Mouse (Mus musculus) forebrain, embryonic 16.5 days (tissue): ENCODE data around the gene Olfr456. TPM values are rescaled to one million over a fixed set of nuclear protein-coding genes. Genes with fewer than 3 reads are reported as not detected.
"Not testable (repeated sequence)": the region's sequence is repeated elsewhere in the genome, so short reads cannot be mapped to it uniquely, and the experiment has no call there.

Experiments used
- ATAC-seq: fragments of 200-750 bp; cut with Nextera tagmentation; 2 replicates; pipeline ENCODE4 v1.8.0; 2017; ENCODE audit warnings: mild to moderate bottlenecking, moderate library complexity
- H3K27ac ChIP-seq: fragments of 300-500 bp; sonication (generic); 2 replicates; pipeline ENCODE4 v1.5.1; 2014; ENCODE audit warnings: low read length, control low read depth
- H3K27me3 ChIP-seq: fragments of 300-500 bp; sonication (generic); replicated peaks from 2 replicates; pipeline ENCODE4 v1.6.1; 2014; ENCODE audit warnings: low read length; ENCODE audit not compliant: control insufficient read depth, insufficient read depth
- H3K36me3 ChIP-seq: fragments of 300-500 bp; sonication (generic); 2 replicates; pipeline ENCODE4 v1.6.1; 2014; ENCODE audit not compliant: control insufficient read depth, insufficient read depth
- H3K4me1 ChIP-seq: fragments of 300-500 bp; sonication (generic); replicated peaks from 2 replicates; pipeline ENCODE4 v1.6.1; 2014; ENCODE audit warnings: low read length; ENCODE audit not compliant: control insufficient read depth, insufficient read depth
- H3K4me2 ChIP-seq: fragments of 300-500 bp; sonication (generic); 2 replicates; pipeline ENCODE4 v1.6.1; 2014; ENCODE audit warnings: mild to moderate bottlenecking, low read length, control low read depth
- H3K4me3 ChIP-seq: fragments of 300-500 bp; sonication (generic); replicated peaks from 2 replicates; pipeline ENCODE4 v1.5.1; 2014; ENCODE audit warnings: mild to moderate bottlenecking, low read length, control low read depth
- H3K9ac ChIP-seq: fragments of 300-500 bp; sonication (generic); replicated peaks from 2 replicates; pipeline ENCODE4 v1.6.1; 2014; ENCODE audit warnings: low read depth, low read length, control low read depth
- H3K9me3 ChIP-seq: fragments of 300-500 bp; sonication (generic); 2 replicates; pipeline ENCODE4 v1.6.1; 2016; ENCODE audit warnings: low read length; ENCODE audit not compliant: control insufficient read depth
- WGBS: fragments of 180-500 bp; shearing (Covaris S2); extraction: QIAGEN DNeasy Blood & Tissue Kit; methylation state at CpG from one replicate; pipeline ENCODE4 v1.1.7; 2014; 5-methylcytosine and 5-hydroxymethylcytosine counted together
- polyA plus RNA-seq: library from polyadenylated mRNA; unstranded; fragments of >200 nt; fragmentation: Nextera tagmentation; extraction: Ambion mirVana; gene quantifications from 2 replicates; pipeline ENCODE4 v1.2.1, GENCODE M21; 2015

Gene Olfr456
- polyA plus RNA-seq: not detected in 2 replicates

DNA sequence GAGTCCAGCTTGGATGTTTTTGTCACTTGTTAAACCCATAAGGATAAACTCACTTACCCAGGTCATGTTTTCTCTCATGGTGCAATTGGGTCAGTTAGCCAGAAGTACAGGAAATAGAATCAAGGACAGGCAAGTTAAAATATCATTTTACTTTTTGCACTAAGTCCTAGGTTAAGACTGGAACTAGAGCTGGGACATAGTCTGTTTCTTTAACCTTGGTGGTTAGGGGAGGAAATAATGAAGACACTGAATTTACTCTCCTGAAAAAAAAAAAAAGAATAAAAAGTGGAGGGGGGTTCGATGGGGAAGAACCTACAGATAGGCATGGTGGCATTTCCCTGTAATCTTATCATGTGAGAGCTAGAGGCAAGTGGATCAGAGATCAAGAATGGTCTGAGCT is at the start of gene Olfr456:
Gene Olfr456 (minus strand): TSS at position 101 of the 400 bp plus-strand sequence.
- no peaks in the 10 kb centered on the region for H3K4me1 ChIP-seq
- no peak within 1 kb of the TSS for H3K9ac ChIP-seq
- no peaks in the 10 kb centered on the region for H3K27me3 ChIP-seq
- no peaks in the 10 kb centered on the region for H3K36me3 ChIP-seq
- H3K4me2 ChIP-seq: no peak within 1 kb of the TSS
- 95% methylated on average over 1 of the region's 1 CpGs for WGBS
- no peak within 1 kb of the TSS for H3K4me3 ChIP-seq
- H3K9me3 ChIP-seq: no peaks in the 10 kb centered on the region
- H3K27ac ChIP-seq: no peak within 1 kb of the TSS
- no peak for ATAC-seq

GRCm38 (mm10) chr6:42513461-42513860 is 26.4 kb upstream of the Olfr456 start:
- H3K4me1 ChIP-seq: no peaks in the 10 kb centered on the region
- no peak overlapping the region for H3K4me2 ChIP-seq
- no peaks in the 10 kb centered on the region for H3K9me3 ChIP-seq
- no peak overlapping the region for H3K9ac ChIP-seq
- H3K4me3 ChIP-seq: no peak overlapping the region
- ATAC-seq: no peak
- no peak overlapping the region for H3K27ac ChIP-seq
- 95% methylated on average over 1 of the region's 1 CpGs for WGBS
- H3K36me3 ChIP-seq: no peaks in the 10 kb centered on the region
- H3K27me3 ChIP-seq: no peaks in the 10 kb centered on the region

DNA sequence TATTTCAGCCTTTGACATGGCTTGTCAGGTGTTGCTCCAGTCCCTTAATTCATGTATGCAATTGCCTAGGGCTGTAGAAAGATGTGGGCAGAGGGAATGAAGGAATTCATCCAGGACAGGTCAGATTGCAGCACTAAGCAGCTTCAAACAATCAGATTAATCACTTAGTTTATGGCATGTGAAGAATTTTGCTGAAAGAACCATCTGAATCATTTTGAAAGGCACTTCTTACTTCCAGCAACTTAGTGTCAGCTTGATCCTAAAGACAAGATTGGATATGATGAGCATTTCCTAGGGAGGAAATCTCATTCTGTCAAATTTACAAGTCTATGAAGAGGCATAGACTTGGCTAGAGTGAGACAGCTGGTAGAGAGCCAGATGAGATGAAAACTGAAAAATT is 22.3 kb upstream of the Olfr456 start:
- Histone ChIP-seq H3K27ac (no peak overlapping the region), H3K4me1 (no peaks in the 10 kb centered on the region), H3K9ac (no peak overlapping the region)

GRCm38 (mm10) chr6:42503478-42503877 is 16.5 kb upstream of the Olfr456 start:
- H3K27ac ChIP-seq: no peak overlapping the region
- ATAC-seq: no peak
- no peak overlapping the region for H3K4me3 ChIP-seq
- H3K9ac ChIP-seq: no peak overlapping the region
- no peak overlapping the region for H3K4me2 ChIP-seq
- no peaks in the 10 kb centered on the region for H3K36me3 ChIP-seq
- H3K9me3 ChIP-seq: no peaks in the 10 kb centered on the region
- no peaks in the 10 kb centered on the region for H3K4me1 ChIP-seq
- no peaks in the 10 kb centered on the region for H3K27me3 ChIP-seq
- WGBS: 76% methylated on average over 2 of the region's 2 CpGs

More for the DNA sequence above, 22.3 kb upstream of the Olfr456 start:
- no peak for ATAC-seq
- H3K9me3 ChIP-seq: no peaks in the 10 kb centered on the region
- H3K4me3 ChIP-seq: no peak overlapping the region
- H3K36me3 ChIP-seq: no peaks in the 10 kb centered on the region
- H3K27me3 ChIP-seq: no peaks in the 10 kb centered on the region
- no peak overlapping the region for H3K4me2 ChIP-seq

DNA sequence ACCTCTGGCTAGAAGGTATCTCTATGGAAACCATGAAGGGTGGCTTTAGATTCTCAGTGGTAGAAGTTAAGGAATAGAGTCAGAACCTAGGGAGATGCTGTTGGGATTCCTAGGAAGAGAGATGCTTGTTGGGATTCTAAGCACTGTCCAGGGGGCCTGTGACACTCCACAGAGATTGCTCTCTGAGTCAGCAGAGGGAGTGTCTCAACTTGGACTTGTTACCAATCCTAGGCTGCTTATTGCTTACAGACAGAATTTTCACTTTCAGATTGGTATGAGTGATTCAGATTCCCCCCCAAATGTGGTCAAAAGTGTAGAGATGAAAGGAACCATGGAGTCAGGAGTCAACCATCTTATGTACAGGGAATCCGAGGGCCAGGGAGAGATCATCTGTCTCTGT is 2.7 kb upstream of the Olfr456 start:
- WGBS: 90% methylated on average over 1 of the region's 1 CpGs
- no peak for ATAC-seq
- Histone ChIP-seq H3K27ac (no peak overlapping the region), H3K9ac (no peak overlapping the region), H3K4me2 (no peak overlapping the region), H3K9me3 (no peaks in the 10 kb centered on the region), H3K4me3 (no peak overlapping the region), H3K27me3 (no peaks in the 10 kb centered on the region), H3K4me1 (no peaks in the 10 kb centered on the region), H3K36me3 (no peaks in the 10 kb centered on the region)

DNA sequence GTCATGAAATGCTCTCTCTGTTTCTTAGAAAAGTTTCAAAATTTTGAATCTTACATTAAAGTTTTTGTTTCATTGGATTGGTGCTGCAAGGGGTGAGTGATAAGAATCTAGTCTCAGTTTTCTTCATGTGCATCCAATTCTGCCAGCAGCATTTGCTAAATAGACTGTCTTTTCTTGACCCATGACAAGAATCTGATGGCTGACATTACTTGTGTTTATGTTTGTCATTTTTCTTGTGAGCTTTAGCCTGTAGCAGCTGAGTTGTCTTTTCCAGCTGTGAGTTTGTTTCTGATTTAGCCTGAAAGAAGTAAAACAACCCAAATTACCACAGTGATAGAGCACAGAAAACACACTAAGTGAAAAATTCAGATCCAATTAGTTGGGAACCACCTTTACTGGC is 2.4 kb downstream of the Olfr456 start:
- no peak overlapping the region for H3K4me3 ChIP-seq
- no peaks in the 10 kb centered on the region for H3K4me1 ChIP-seq
- H3K9ac ChIP-seq: no peak overlapping the region
- H3K27ac ChIP-seq: no peak overlapping the region
- no peaks in the 10 kb centered on the region for H3K27me3 ChIP-seq
- no peaks in the 10 kb centered on the region for H3K36me3 ChIP-seq
- no peak for ATAC-seq
- no peaks in the 10 kb centered on the region for H3K9me3 ChIP-seq
- H3K4me2 ChIP-seq: no peak overlapping the region

DNA sequence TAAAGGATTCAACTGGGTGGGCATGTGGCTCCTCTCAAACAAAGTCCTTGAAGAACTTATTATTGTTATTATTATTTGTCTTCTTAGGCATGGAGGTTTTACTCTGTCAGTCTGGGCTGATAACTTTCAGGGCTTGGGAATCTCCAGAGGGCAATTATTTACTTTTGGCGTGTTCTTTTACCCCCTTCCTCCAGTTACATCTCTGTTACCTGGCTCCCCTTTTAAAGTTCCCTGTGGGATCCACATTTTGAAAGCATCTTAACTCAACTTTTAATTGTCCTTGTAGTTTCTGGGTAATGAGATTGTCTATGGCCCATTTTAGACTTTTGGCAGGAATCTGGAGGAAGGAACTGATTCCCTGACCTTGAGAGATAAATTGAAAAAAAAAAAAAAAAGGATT is 10.8 kb downstream of the Olfr456 start, which contains the start of gene Olfr457:
Gene Olfr457 (minus strand): TSS at position 101 of the 400 bp plus-strand sequence.
- WGBS: 84% methylated on average over 1 of the region's 1 CpGs
- ATAC-seq: no peak

DNA sequence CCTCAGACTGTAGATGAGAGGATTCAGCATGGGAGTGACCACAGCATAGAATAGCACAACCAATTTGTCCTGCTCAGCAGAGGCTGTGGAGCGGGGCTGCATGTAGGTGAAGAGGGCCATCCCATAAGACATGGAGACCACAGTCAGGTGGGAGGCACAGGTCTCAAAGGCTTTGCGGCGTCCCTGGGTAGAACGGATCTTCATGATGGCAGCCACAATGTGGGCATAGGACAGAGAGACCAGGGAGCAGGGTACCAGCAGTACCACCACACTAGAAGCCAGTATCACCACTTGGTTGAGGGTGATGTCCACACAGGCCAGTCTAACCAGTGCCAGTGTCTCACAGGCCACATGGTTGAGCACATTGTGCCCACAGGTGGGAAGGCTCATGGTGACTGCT is 15.7 kb downstream of the Olfr456 start:
- not testable (repeated sequence) for ATAC-seq, H3K9me3 ChIP-seq, H3K27me3 ChIP-seq, H3K36me3 ChIP-seq, H3K4me2 ChIP-seq, H3K4me1 ChIP-seq, H3K27ac ChIP-seq, H3K9ac ChIP-seq, H3K4me3 ChIP-seq
- 94% methylated on average over 4 of the region's 4 CpGs for WGBS

More for the DNA sequence above, 10.8 kb downstream of the Olfr456 start, which contains the start of gene Olfr457:
- Histone ChIP-seq H3K4me1 (no peaks in the 10 kb centered on the region), H3K27ac (no peak within 1 kb of the TSS), H3K9ac (no peak within 1 kb of the TSS), H3K4me3 (no peak within 1 kb of the TSS), H3K27me3 (no peaks in the 10 kb centered on the region), H3K4me2 (no peak within 1 kb of the TSS), H3K36me3 (no peaks in the 10 kb centered on the region), H3K9me3 (no peaks in the 10 kb centered on the region)

- no peaks in the 10 kb centered on the region for H3K9me3 ChIP-seq
- no peak overlapping the region for H3K9ac ChIP-seq
- 92% methylated on average over 4 of the region's 4 CpGs for WGBS
- H3K36me3 ChIP-seq: no peaks in the 10 kb centered on the region
- H3K4me2 ChIP-seq: no peak overlapping the region
- no peak overlapping the region for H3K4me3 ChIP-seq
- no peaks in the 10 kb centered on the region for H3K4me1 ChIP-seq
- no peaks in the 10 kb centered on the region for H3K27me3 ChIP-seq
- H3K27ac ChIP-seq: no peak overlapping the region
- no peak for ATAC-seq
Observed at GRCm38 (mm10) chr6:42470542-42470941, 16.5 kb downstream of the Olfr456 start.

DNA sequence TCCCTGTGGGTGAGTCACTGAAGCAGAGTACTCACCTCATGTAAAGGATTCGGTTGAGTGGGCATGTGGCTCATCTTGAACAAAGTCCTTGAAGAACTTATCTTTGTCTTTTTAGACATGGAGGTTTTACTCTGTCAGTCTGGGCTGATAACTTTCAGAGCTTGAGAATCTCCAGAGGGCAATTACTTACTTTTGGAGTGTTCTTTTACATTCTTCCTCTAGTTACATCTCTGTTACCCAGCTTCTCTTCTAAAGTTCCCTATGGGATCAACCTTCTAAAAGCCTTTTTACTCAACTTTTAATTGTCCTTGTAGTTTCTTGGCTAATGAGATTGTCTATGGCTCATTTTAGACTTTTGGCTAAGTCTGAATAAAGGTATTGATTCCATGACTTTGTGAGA is 21.9 kb downstream of the Olfr456 start, which contains the start of gene Olfr458:
Gene Olfr458 (minus strand): TSS at position 101 of the 400 bp plus-strand sequence.
- H3K9ac ChIP-seq: no peak within 1 kb of the TSS
- no peak within 1 kb of the TSS for H3K4me2 ChIP-seq
- H3K27ac ChIP-seq: no peak within 1 kb of the TSS
- no peaks in the 10 kb centered on the region for H3K27me3 ChIP-seq
- H3K9me3 ChIP-seq: no peaks in the 10 kb centered on the region
- WGBS: 71% methylated on average over 1 of the region's 1 CpGs
- no peak within 1 kb of the TSS for H3K4me3 ChIP-seq
- ATAC-seq: no peak
- H3K36me3 ChIP-seq: no peaks in the 10 kb centered on the region
- no peaks in the 10 kb centered on the region for H3K4me1 ChIP-seq
